Mouse (Mus musculus) hindbrain, embryonic 14.5 days (tissue): ENCODE results near the gene Pkp1. TPM values are rescaled to one million over a fixed set of nuclear protein-coding genes. Genes with fewer than 3 reads are reported as not detected.

ENCODE experiments used
- ATAC-seq: fragments of 200-750 bp; cut with Nextera tagmentation; 2 replicates; pipeline ENCODE4 v1.8.0; 2017; ENCODE audit warnings: moderate number of reproducible peaks, mild to moderate bottlenecking, moderate TSS enrichment, moderate library complexity; ENCODE audit not compliant: low FRiP score
- DNase-seq: peaks from one replicate; pipeline ENCODE4 v3.0.0-alpha.2; 2015; ENCODE audit warnings: low spot score
- H3K27ac ChIP-seq: fragments of 300-500 bp; sonication (generic); 2 replicates; pipeline ENCODE4 v1.5.1; 2014; ENCODE audit warnings: mild to moderate bottlenecking, moderate library complexity
- H3K27me3 ChIP-seq: fragments of 300-500 bp; sonication (generic); 2 replicates; pipeline ENCODE4 v1.6.1; 2014; ENCODE audit warnings: mild to moderate bottlenecking, low read length, mixed read lengths; ENCODE audit not compliant: control insufficient read depth, insufficient read depth
- H3K36me3 ChIP-seq: fragments of 300-500 bp; sonication (generic); replicated peaks from 2 replicates; pipeline ENCODE4 v1.6.1; 2014; ENCODE audit not compliant: control insufficient read depth, insufficient read depth
- H3K4me1 ChIP-seq: fragments of 300-500 bp; sonication (generic); replicated peaks from 2 replicates; pipeline ENCODE4 v1.6.1; 2014; ENCODE audit warnings: antibody characterized with exemption, low read length, mixed read lengths; ENCODE audit not compliant: control insufficient read depth, insufficient read depth
- H3K4me2 ChIP-seq: fragments of 300-500 bp; sonication (generic); replicated peaks from 2 replicates; pipeline ENCODE4 v1.6.1; 2014; ENCODE audit warnings: mild to moderate bottlenecking, moderate library complexity
- H3K4me3 ChIP-seq: fragments of 300-500 bp; sonication (generic); replicated peaks from 2 replicates; pipeline ENCODE4 v1.5.1; 2014; ENCODE audit warnings: mild to moderate bottlenecking, low read length
- H3K9ac ChIP-seq: fragments of 300-500 bp; sonication (generic); 2 replicates; pipeline ENCODE4 v1.6.1; 2014
- H3K9me3 ChIP-seq: fragments of 300-500 bp; sonication (generic); 2 replicates; pipeline ENCODE4 v1.6.1; 2016; ENCODE audit warnings: low read length; ENCODE audit not compliant: control insufficient read depth
- WGBS: fragments of 180-500 bp; shearing (Covaris S2); extraction: QIAGEN DNeasy Blood & Tissue Kit; methylation state at CpG from one replicate; pipeline ENCODE4 v1.1.7; 2014; 5-methylcytosine and 5-hydroxymethylcytosine counted together
- polyA plus RNA-seq: library from polyadenylated mRNA; unstranded; fragments of >200 nt; fragmentation: Nextera tagmentation; extraction: Ambion mirVana; gene quantifications from 2 replicates; pipeline ENCODE4 v1.2.1, GENCODE M21; 2014

Gene Pkp1
- polyA plus RNA-seq, 1 experiment from 2014 or later, result not detected

DNA sequence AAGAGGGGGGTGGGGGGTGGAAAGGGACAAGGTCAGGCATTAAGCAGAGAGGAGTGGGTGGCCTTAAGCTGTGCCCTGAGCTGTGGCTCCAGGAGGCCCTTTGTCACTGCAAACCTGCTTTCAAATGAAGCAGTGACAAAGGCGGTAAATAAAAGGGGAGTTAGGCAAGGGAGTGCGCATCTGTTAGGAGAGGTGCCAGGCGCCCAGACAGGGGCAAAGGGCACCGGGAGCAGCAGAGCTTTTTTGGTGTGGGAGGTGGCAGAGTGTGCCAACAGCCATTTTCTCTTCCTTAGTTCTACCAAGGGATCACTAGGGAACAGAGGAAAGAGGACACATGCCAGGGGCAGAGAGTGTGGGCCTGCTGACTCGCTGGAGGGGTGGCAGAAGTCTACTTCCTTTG, 1.8 kb downstream of the Pkp1 start:
- no peaks in the 10 kb centered on the region for H3K9me3 ChIP-seq
- no peak for DNase-seq
- ATAC-seq, result no peak
- H3K4me3 ChIP-seq, result no peak overlapping the region
- H3K27me3 ChIP-seq, result peaks cover 61% of the 10 kb centered on the region
- H3K9ac ChIP-seq, result no peak overlapping the region
- WGBS, result 7% methylated on average over 5 of the region's 5 CpGs
- H3K27ac ChIP-seq, result no peak overlapping the region
- no peaks in the 10 kb centered on the region for H3K36me3 ChIP-seq
- no peak overlapping the region for H3K4me2 ChIP-seq
- H3K4me1 ChIP-seq, result no peaks in the 10 kb centered on the region; the same call in 1 of the 2 replicates

DNA sequence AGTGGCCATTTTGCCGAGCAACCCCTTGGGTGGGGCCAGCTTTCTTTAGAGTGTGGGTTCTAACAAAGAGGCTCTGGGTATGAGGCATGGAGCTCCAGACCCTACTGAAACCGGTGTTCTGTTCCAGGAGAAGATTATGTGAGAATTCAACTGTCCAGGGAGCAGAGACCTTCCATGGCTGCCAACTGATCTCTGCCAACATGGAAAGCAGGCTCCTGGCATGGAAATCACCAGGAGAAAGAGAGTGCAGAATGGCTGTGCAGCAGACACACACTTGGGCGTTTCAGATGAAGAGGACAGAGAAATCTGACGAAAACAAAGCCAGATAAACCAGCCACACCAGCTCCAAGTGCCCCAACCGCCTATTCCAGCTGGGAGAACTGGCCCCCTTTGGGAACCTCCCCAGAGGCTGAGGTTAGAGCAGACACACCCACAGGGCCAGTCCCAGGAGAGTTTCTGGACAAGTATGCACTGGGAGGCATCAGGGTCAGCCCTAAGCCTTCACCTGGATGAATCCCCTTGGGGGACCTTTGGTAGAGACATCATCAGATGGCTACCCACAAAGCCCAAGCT, 2.4 kb downstream of the Pkp1 start:
- Histone ChIP-seq H3K36me3 (no peaks in the 10 kb centered on the region), H3K27me3 (peaks cover 59% of the 10 kb centered on the region), H3K9ac (no peak overlapping the region), H3K27ac (no peak overlapping the region), H3K4me3 (no peak overlapping the region), H3K9me3 (no peaks in the 10 kb centered on the region), H3K4me2 (no peak overlapping the region), H3K4me1 (no peaks in the 10 kb centered on the region; the same call in 1 of the 2 replicates)
- DNase-seq, result no peak
- ATAC-seq, result no peak
- WGBS, result 29% methylated on average over 5 of the region's 5 CpGs

DNA sequence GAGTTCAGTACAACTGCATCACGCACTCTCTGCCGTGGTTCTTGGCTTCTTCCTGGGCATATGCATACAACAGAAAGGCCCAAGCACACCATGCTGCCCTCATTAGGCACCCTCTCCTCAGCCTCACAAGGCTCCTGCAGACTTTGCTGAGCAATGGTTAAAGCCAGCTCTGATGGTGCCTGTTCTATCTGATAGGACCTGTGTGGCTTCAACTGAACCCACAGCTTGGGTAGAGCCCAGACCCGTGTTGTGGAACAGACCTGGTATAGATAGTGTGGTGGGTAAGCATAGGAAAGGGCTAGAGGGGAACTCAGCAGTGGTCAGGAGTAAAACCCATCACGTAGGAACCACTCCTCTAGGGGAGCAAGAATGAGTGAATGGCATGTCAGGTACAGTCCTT, 5.3 kb downstream of the Pkp1 start:
- 79% methylated on average over 4 of the region's 4 CpGs for WGBS
- Histone ChIP-seq H3K9ac (no peak overlapping the region), H3K27me3 (peaks cover 33% of the 10 kb centered on the region), H3K4me3 (no peak overlapping the region), H3K4me1 (peaks cover 6% of the 10 kb centered on the region; the same call in 1 of the 2 replicates), H3K9me3 (no peaks in the 10 kb centered on the region), H3K36me3 (no peaks in the 10 kb centered on the region), H3K4me2 (no peak overlapping the region), H3K27ac (no peak overlapping the region)
- ATAC-seq (no peak), DNase-seq (no peak)

DNA sequence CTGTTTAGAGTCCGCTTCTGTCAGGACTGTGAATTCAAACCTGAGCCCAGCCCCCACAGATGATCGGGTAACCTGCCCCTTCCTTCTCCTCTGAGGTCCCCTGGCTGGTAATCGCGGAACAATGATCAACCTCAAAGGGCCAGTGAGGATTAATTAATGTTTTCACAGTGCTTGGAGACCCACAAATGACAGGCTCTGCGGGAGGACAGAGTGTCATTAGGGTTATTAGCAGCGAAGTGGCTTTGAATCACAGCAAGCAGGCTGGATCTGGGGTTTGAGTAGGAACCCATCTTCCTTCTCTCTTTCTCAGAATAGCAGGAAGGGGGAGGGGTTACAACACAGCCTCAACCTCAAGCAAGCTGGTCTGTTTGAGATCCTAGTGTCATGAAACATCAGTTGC, 9.6 kb downstream of the Pkp1 start:
- Histone ChIP-seq H3K9ac (no peak overlapping the region), H3K4me3 (no peak overlapping the region), H3K9me3 (no peaks in the 10 kb centered on the region), H3K27ac (no peak overlapping the region), H3K4me2 (no peak overlapping the region), H3K27me3 (no peaks in the 10 kb centered on the region), H3K4me1 (0 out of 2 replicates have a peak, but pooled peaks cover 6% of the 10 kb centered on the region), H3K36me3 (no peaks in the 10 kb centered on the region)
- DNase-seq (no peak), ATAC-seq (no peak)
- WGBS, result 12% methylated on average over 6 of the region's 6 CpGs

DNA sequence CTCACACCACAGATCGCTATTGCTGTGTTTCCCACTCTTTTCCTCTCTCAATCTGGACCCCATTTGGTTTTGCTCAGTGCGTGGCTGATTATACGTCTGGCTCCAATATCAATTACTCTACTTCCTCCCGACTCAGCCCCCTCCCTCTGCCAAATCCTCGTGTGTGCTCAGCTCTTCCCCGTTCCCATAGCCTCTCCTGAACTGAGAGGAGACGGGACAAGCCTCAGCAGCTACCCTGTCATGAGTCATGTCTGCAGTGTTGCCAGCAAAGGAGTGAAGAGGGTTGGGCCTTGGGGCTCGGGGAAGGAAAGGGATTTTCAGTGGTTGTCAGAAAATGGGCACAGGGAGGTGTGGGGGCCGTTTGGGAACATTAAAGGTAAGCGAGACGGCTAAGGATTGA, 12.3 kb downstream of the Pkp1 start:
- Histone ChIP-seq H3K27me3 (no peaks in the 10 kb centered on the region), H3K4me1 (0 out of 2 replicates have a peak, but pooled peaks cover 6% of the 10 kb centered on the region), H3K36me3 (no peaks in the 10 kb centered on the region), H3K9me3 (no peaks in the 10 kb centered on the region), H3K9ac (no peak overlapping the region), H3K27ac (no peak overlapping the region), H3K4me2 (no peak overlapping the region), H3K4me3 (no peak overlapping the region)
- no peak for ATAC-seq
- 79% methylated on average over 11 of the region's 11 CpGs for WGBS
- no peak for DNase-seq

DNA sequence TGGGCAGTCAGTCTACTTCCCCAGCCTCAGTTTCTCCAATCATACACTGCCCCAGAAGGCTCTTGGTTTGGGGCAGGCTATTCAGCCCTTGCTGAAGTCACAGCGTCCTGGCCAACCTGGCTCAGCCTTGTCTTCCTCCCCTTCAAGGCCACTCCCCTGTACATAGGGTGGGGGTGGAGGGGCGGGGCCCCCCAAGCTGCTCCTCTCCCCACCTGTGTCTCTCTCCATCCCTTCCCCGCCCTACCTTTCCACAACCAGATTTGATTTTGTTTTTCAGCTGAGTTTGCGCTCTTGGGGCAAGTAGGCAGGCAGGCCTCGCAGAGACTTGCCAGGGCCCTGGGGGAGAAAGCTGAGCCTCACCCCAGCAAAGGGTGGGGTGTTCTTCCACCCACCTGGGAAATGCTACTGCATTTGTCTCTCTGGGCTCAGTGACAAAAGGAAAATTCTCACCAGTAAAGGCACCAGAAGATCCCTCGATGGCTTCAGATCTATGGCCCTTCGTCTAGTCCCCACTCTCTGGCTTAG, 19.0 kb downstream of the Pkp1 start:
- Histone ChIP-seq H3K4me2 (no peak overlapping the region), H3K4me3 (no peak overlapping the region), H3K4me1 (no peaks in the 10 kb centered on the region), H3K9ac (no peak overlapping the region), H3K9me3 (no peaks in the 10 kb centered on the region), H3K36me3 (no peaks in the 10 kb centered on the region), H3K27ac (no peak overlapping the region), H3K27me3 (no peaks in the 10 kb centered on the region)
- ATAC-seq (no peak), DNase-seq (no peak)
- 79% methylated on average over 7 of the region's 7 CpGs for WGBS

DNA sequence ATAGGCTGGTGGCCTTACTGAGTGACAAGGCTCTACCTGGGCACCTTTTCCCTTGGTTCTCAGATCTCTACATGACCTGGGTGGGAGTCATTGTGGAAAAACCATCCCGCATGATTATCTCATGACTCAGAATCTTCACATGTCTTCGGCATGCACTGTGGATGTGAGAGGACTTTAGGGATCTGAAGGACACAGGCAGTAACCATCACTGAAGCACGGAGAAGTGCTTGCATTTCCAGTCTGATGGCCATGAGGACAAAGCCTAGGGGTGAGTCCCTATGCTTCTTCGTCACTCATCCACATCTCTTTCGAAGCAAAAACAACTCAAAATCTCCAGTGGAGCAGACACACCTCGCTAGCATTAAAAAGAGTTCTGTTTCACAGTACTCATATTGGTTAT, 19.7 kb downstream of the Pkp1 start:
- DNase-seq, result no peak
- no peak overlapping the region for H3K9ac ChIP-seq
- H3K9me3 ChIP-seq, result no peaks in the 10 kb centered on the region
- no peaks in the 10 kb centered on the region for H3K4me1 ChIP-seq
- ATAC-seq, result no peak
- H3K4me3 ChIP-seq, result no peak overlapping the region
- WGBS, result 93% methylated on average over 6 of the region's 6 CpGs
- no peak overlapping the region for H3K27ac ChIP-seq
- no peak overlapping the region for H3K4me2 ChIP-seq
- H3K36me3 ChIP-seq, result no peaks in the 10 kb centered on the region
- no peaks in the 10 kb centered on the region for H3K27me3 ChIP-seq

DNA sequence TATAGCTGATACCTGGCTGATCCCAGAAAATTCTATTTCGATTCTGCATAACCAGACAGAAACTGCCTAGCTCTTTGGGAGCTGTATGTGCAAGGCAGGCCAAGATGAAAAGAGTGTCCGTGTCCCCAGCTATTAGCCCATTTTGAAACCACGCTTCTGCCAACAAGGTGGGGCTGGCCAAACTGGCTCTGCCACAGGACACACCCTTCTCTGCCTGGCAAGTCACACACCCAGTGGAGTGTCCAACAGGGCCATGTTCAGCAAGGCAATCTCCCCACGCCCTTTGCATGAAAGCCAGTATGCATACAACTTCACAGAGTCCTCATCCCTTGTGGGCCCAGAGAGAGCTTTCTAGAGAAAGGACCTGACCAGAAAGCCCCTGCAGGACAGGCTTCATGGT, 23.6 kb downstream of the Pkp1 start:
- Histone ChIP-seq H3K9ac (no peak overlapping the region), H3K4me3 (no peak overlapping the region), H3K27ac (no peak overlapping the region), H3K27me3 (no peaks in the 10 kb centered on the region), H3K4me1 (no peaks in the 10 kb centered on the region), H3K4me2 (no peak overlapping the region), H3K9me3 (no peaks in the 10 kb centered on the region), H3K36me3 (no peaks in the 10 kb centered on the region)
- WGBS, result 88% methylated on average over 4 of the region's 4 CpGs
- DNase-seq, result no peak
- no peak for ATAC-seq

DNA sequence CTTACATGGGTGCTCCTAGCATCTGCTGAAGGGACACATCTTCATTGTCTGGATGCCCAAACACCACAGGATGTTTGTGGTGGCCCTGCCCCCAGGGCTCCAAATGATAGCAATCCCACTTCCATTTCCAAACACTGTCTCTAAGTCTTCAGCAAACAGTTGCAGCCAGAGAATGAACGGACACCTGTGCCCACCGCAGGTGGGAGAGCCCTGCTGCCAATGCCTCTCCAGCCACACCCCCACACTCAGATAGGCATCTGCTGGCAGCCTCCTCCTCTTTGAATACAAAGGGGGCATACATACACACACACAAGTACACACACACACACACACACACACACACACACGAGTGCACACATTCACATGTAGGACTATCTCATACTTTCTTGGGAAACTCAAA, 25.6 kb downstream of the Pkp1 start:
- Histone ChIP-seq H3K36me3 (no peaks in the 10 kb centered on the region), H3K9me3 (no peaks in the 10 kb centered on the region), H3K27me3 (no peaks in the 10 kb centered on the region), H3K27ac (no peak overlapping the region), H3K4me1 (no peaks in the 10 kb centered on the region), H3K4me3 (no peak overlapping the region), H3K9ac (no peak overlapping the region), H3K4me2 (no peak overlapping the region)
- DNase-seq (no peak), ATAC-seq (no peak)
- 89% methylated on average over 3 of the region's 3 CpGs for WGBS

DNA sequence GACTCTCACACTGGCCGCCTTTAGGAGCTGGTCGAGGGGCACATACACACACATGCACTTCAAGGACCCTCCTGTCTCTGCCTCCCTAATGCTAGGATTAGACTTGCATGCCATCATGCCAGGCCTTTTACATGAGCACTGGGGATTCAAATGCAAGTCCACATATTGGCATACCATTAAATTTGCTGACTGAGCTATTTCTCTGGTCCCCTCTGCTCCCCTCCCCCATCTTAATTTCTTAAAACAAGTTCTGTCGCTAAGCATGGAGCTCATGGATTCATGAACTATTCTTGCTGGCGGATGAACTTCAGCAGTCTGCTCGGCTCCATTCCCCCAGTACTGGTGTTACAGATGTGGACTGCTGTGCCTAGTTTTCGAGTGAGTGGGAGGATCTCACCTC, 26.2 kb downstream of the Pkp1 start:
- ATAC-seq (no peak), DNase-seq (no peak)
- 84% methylated on average over 6 of the region's 6 CpGs for WGBS
- Histone ChIP-seq H3K27me3 (no peaks in the 10 kb centered on the region), H3K4me3 (no peak overlapping the region), H3K4me2 (no peak overlapping the region), H3K27ac (no peak overlapping the region), H3K36me3 (no peaks in the 10 kb centered on the region), H3K9me3 (no peaks in the 10 kb centered on the region), H3K4me1 (no peaks in the 10 kb centered on the region), H3K9ac (no peak overlapping the region)
